Mouse (Mus musculus): ENCODE measurements at regions not wholly inside any gene's neighbourhood (a gene's known extent, or its start where the extent isn't known, plus 50 kb on each side); places are given as distances from the start of the nearest gene placed in this dataset.

- peak; percentile 42 for DNase-seq (ENCODE audit: inconsistent ontology term)
These were observed 271.5 kb upstream of the BC052040 start for GRCm38 (mm10) chr2:115309856-115310631.

- no peak for DNase-seq (ENCODE audit: inconsistent ontology term)
These were observed 263.0 kb upstream of the BC052040 start for GRCm38 (mm10) chr2:115318551-115318950.

DNA sequence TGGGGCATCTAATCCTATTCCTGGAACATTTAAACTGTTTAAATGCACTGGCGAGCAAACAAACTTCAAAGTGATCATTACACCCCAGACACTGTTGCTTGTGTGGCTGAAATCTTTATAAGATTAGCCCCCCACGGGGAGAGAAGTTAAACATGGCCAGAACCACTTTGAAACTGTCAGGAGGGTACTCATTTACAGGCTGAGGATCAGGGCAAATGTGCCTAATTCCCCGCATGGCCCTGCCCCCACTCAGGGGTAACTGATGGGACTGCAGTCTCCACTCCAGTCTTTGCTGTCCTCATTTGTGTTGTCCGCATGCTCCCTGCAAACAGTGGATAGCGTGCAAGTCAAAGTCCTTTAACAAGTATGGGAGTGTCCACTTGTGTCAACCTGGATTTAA is 258.9 kb upstream of the BC052040 start:
- DNase-seq (ENCODE audit: inconsistent ontology term) = no peak

DNA sequence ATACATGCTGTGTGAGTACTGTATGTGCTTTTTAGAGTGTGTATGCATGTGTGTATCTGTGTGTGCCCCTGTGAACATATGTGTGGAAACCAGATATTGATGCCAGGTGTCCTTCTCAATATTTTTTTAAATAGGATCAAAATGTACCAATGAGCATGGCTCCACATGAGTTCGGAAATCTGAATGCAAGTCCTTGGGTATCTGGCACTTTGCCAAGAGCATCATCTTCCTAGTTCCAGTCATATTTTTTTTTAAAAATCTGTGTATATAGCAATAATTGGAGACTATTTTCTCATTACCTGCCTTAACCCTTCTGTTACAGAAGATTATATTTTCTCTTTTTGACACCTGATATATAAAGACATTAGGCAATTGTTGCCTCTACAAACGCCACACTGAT is 255.0 kb upstream of the BC052040 start:
- no peak for DNase-seq (ENCODE audit: inconsistent ontology term)

DNA sequence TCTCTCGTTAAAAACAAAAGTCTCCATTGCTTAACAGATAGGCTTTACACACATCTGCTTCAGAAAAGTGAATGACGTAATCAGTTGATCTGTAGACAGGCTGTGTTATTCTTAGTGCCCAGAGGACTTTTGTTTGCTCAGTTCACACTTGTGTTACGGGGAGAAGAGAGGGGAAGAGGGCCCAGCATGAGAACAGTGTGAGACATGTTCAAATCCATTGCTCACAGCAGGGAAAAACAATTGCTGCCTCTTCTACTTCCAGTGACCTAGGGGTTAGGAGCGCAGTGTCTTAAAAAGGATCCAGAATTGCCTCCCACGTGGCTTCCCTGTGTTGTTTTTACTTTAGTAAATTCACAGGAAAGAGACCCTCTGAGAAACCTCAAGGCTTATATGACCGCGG is 243.3 kb upstream of the BC052040 start:
- no peak for DNase-seq (ENCODE audit: inconsistent ontology term)

- no peak for DNase-seq (ENCODE audit: inconsistent ontology term)
These were observed 242.5 kb upstream of the BC052040 start for GRCm38 (mm10) chr2:115339034-115339433.

- no peak for DNase-seq (ENCODE audit: inconsistent ontology term)
These were observed 239.2 kb upstream of the BC052040 start for GRCm38 (mm10) chr2:115342360-115342759.

DNA sequence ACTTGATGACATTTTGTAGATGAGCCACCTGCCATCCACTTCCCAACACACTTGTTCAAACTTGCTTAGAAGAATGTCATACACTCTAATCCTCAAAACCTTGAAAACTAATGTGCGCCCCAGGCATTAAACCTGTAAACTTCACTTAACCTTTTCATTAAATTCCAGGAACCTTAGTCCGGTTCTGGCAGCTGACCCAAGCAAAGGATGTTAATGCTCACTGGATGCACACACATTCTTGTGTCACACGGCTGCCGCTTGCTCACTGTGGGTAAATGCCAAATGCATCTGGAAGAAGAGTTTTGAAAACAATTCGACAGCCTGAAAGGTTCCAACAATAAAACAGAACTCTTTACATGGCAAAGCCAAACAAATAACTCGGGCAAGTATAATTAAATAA is 235.0 kb upstream of the BC052040 start:
- peak; percentile 80 for DNase-seq (ENCODE audit: inconsistent ontology term)

GRCm38 (mm10) chr2:115348263-115348662 is 233.3 kb upstream of the BC052040 start:
- DNase-seq (ENCODE audit: inconsistent ontology term) = peak; percentile 19

DNA sequence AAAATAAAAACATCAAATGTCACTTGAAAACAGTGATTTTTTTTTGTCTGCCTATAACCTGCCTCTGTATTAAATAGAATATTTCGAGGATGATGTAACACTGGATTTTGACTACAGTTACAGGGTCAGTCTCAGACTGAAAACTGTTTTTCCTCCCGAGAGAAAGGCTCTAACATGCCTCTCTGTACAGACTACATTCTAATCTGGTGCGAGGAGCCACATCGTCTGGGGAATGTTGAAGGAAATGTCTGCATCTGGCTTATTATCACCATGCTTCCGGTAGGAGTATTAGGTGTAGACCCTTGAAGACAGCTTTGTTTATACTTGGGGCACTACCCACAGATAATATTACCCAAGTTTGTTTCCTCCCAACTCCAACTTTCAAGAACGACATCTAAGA is 210.4 kb upstream of the BC052040 start:
- DNase-seq (ENCODE audit: inconsistent ontology term) = no peak

- DNase-seq (ENCODE audit: inconsistent ontology term) = no peak
These were observed 206.2 kb upstream of the BC052040 start for GRCm38 (mm10) chr2:115375336-115375735.

GRCm38 (mm10) chr2:115384414-115385180 is 196.9 kb upstream of the BC052040 start:
- DNase-seq (ENCODE audit: inconsistent ontology term) = peak; percentile 36

DNA sequence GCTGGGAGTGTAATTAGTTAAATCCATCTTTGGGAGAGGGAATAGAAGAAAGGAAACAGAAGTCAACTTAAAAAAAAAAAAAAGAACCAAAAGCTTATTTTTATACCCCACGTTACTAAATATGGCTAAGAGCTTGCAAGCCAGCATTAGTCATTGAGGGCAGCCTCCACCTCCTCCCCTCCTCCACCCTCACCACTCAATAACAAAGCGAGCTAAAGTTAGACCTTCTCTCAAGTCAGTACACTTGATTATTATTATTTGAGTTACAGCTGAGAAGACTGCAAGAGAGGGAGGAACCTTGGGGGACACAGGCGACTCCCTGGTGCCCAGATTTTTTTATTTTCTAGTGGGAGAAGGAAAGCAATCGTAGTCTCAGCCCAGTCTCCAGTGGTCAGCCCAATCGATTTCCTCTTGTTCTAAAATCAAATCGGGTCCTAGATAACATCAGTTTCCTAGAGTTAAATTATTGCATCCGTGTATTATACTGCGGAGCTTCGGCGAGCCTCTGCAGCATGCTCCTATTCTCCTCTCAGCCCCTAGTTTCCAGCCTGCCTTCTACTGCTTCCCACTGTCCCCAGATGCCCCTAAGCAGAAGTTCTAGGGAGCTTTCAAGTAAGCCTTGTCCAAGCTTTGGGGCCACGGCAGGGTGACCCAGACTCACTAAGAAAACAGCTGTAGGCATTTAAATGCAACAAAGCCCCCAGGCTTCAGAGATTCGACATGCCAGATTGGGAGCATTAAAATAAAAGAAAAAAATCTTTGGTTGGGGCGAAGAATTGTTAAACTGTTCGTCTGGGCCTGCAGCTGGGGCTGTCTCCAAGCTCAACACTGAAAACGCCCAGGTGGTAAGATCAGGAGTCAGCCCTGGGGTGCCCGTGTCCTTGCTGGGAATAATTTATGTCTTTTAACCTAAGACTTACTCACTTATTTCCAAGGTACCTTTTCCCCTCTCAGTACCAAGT is 196.0 kb upstream of the BC052040 start:
- DNase-seq (ENCODE audit: inconsistent ontology term) = peak; percentile 25

- DNase-seq (ENCODE audit: inconsistent ontology term) = no peak
These were observed 189.9 kb upstream of the BC052040 start for GRCm38 (mm10) chr2:115391575-115391974.

DNA sequence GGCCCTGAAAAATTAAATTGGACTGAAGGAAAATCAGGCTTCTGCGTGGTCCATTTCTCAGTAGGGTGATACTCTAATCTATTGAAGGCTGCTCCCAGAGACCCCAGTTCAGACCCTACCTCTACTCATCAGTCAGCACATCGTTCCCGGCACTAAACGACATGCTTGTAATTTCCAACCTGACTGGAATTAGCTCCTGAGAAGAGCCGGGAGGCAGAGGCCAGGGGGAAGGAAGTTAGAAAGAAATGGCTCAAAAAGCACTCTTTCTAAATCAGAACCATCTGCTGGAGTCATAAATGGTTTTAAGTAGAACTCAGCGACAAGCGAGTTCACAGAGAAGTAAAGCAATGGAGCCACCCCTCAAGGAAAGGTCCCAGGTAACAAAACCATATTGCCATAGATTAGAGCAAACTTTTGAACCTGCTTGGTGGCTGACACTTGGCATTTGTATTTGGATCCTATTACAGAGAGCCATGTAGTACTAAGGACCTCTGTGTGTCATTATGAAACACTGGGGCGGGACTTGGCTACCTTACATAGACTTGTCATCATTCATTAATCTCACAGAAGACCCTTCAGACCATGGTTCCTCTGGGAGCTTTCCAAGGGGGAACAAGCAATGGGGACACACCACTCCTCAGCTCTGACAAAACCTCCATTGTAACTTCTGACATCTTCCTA is 189.3 kb upstream of the BC052040 start:
- DNase-seq (ENCODE audit: inconsistent ontology term) = peak; percentile 37

DNA sequence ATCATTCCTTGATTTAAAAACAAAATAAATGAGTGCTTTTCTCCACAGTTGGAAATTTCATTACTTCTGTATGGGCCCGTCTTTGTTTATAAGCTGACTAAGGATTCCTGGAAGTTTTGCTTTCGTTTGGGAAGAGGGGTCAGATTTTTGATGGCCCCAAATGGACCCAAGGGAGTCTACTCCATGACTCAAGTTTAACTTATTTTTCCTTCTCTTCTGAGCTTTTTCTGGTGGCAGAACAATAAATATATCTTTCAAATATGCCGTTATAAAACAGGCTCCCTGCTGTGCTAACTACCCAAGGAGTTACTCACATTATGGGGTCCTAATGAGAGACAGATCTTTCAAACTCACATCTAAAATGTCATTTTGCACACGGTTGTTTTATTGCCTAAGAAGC is 187.4 kb upstream of the BC052040 start:
- no peak for DNase-seq (ENCODE audit: inconsistent ontology term)

- no peak for DNase-seq (ENCODE audit: inconsistent ontology term)
These were observed 183.0 kb upstream of the BC052040 start for GRCm38 (mm10) chr2:115398550-115398949.

- peak; percentile 67 for DNase-seq (ENCODE audit: inconsistent ontology term)
These were observed 182.3 kb upstream of the BC052040 start for GRCm38 (mm10) chr2:115399107-115399740.

- peak; percentile 26 for DNase-seq (ENCODE audit: inconsistent ontology term)
These were observed 181.4 kb upstream of the BC052040 start for GRCm38 (mm10) chr2:115399987-115400550.

- no peak for DNase-seq (ENCODE audit: inconsistent ontology term)
These were observed 179.3 kb upstream of the BC052040 start for GRCm38 (mm10) chr2:115402246-115402645.

Data from Muller cell, postnatal 12 days (primary cell).